Mouse (Mus musculus) E14TG2a.4 (cell line): ENCODE data around the gene Tsnax.

ENCODE experiments used
- H3K27me3 ChIP-seq: 2 replicates; pipeline ENCODE4 v1.6.1; 2014; ENCODE audit warnings: low read length, control low read depth; ENCODE audit not compliant: insufficient read depth
- H3K36me3 ChIP-seq: 2 replicates; pipeline ENCODE4 v1.6.1; 2014; ENCODE audit warnings: low read length, control low read depth; ENCODE audit not compliant: insufficient read depth
- H3K4me1 ChIP-seq: replicated peaks from 2 replicates; pipeline ENCODE4 v1.6.1; 2014; ENCODE audit warnings: low read depth, low read length, control low read depth
- H3K4me3 ChIP-seq: replicated peaks from 2 replicates; pipeline ENCODE4 v1.5.1; 2014; ENCODE audit warnings: mild to moderate bottlenecking, low read length
- H3K9me3 ChIP-seq: 2 replicates; pipeline ENCODE4 v1.6.1; 2014; ENCODE audit warnings: low read length, control low read depth
- CTCF ChIP-seq: conservative IDR thresholded peaks from 2 replicates; pipeline ENCODE4 v1.5.1; 2014; ENCODE audit warnings: low read length
- NANOG ChIP-seq: IDR thresholded peaks from 2 replicates; pipeline ENCODE4 v1.6.1; 2014; ENCODE audit warnings: borderline replicate concordance, low read length, mixed read lengths
- POU5F1 ChIP-seq: IDR thresholded peaks from 2 replicates; pipeline ENCODE4 v1.6.1; 2014; ENCODE audit warnings: low read length, borderline replicate concordance

Tsnax gene

DNA sequence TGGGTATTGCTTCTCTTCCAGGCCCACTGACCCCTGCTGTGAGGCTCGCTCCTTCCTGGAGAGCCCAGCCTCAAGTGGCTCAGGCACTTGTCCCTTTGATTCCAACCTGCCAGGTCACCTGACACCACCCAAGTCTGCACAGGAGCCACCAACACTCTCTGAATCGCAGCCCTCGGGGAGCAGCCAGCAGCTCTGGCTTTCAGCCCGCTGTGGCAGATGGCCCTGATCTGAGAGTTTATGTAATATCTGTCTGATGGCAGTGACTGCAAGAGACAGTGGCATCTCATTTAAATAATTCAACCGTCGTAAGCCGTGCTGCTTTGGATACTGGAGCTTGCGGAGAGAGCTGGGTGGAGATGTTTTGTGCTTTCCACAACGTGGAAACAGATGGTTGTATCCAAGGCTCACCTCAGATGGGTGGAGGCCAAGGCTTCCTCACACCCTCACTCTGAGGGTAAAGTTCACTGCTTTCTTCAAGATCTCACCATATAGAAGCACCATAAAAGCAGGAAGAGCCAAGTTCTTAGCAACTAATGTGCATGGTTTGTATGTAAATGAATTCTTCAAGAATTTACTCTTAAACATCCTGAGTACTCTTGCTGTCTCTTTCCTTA lies 66.1 kb downstream of the Tsnax start:
- TF ChIP-seq NANOG (no peak), POU5F1 (no peak), CTCF (no peak)

DNA sequence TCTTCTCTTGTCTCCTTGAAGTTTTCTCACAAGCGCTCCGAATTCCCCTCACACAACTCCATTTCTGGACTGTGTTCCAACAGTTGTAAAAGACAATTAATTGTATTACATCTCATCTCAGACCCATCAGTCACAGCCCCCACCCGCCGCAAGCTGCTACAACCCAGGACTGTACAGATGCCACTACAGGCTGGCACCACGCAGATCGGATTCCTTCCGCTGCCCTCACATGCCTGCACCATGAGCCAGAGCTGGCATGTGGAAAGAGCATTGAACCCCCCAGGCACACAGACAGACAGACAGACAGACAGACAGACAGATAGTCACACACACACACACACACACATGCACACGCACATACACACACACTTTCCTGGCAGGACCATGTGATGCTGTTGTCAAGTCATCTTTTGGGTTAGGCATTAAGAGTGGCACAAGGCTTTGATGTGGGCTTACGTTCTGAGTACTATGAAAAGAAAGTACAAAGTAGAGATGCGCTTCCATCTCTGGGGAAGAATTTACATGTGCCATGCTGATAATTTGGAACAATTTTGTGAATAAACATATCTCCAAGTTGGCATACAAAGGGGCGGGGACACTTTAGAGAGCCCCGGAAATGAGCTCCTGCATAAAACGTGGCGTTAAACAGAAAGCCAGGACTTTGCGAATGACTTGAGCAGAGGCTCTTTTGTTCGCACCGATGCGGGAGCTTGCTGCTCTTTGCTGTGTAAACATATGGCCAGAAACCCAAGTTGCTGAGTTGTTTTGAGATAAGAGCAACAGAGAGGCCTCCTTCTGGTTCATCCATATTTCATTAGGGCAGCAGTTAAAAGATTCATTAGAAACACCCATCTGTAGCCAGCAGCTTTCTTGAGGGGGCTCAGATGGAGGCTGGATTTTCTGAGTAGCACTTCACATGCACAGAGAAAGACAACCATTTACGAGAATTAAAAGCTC lies 67.9 kb downstream of the Tsnax start:
- TF ChIP-seq NANOG: no peak
- no peak for TF ChIP-seq CTCF
- no peak for TF ChIP-seq POU5F1
- Histone ChIP-seq H3K36me3 (no peaks in the 10 kb centered on the region), H3K9me3 (no peaks in the 10 kb centered on the region), H3K4me1 (no peaks in the 10 kb centered on the region), H3K27me3 (peaks cover 3% of the 10 kb centered on the region; the same call in 1 of the 2 replicates), H3K4me3 (no peak overlapping the region)

More for the DNA sequence above, 66.1 kb downstream of the Tsnax start:
- H3K27me3 ChIP-seq: peaks cover 4% of the 10 kb centered on the region; the same call in 1 of the 2 replicates
- H3K4me3 ChIP-seq: no peak overlapping the region
- no peaks in the 10 kb centered on the region for H3K9me3 ChIP-seq
- no peaks in the 10 kb centered on the region for H3K4me1 ChIP-seq
- H3K36me3 ChIP-seq: no peaks in the 10 kb centered on the region

GRCm38 (mm10) chr8:125083746-125084145 lies 70.9 kb downstream of the Tsnax start:
- Histone ChIP-seq H3K4me1 (peaks cover 18% of the 10 kb centered on the region), H3K4me3 (no peak overlapping the region), H3K9me3 (no peaks in the 10 kb centered on the region), H3K27me3 (peaks cover 11% of the 10 kb centered on the region), H3K36me3 (no peaks in the 10 kb centered on the region)
- TF ChIP-seq CTCF (no peak), POU5F1 (no peak), NANOG (no peak)
